Mouse (Mus musculus): Measurements from ENCODE around the gene Slc12a7.

DNA sequence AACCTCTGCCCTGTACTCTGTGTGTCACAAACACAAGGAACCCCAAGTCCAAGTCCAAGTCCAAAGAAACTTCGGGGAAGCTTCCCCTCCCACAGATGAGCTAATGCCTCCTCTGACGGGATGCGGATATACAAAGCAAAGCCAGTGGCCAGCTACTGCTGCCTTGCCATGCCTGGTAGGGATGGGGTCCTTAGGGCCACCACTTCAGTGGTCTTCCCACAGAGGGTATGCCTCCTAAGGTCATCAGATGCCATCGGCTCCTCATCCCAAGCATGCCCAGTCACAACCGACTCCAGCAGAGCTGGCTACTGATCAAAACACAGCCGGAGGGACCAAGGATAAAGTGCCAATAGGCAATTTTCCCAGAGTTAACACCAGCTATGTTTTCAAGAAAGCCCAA lies 103.6 kb downstream of the Slc12a7 start:
- no peak for TF ChIP-seq CTCF (IDR thresholded peaks at IDR 0.05; ENCODE audit: low read depth)
- TF ChIP-seq EP300 (IDR thresholded peaks at IDR 0.05; ENCODE audit: low read depth): no peak
